Mouse (Mus musculus): ENCODE results near the gene Mbd3. TPM values are rescaled to one million over a fixed set of nuclear protein-coding genes. Genes with fewer than 3 reads are reported as not detected.

Mbd3 gene
- 0.98 TPM for polyA plus RNA-seq (2014; fragmentation: Illumina TruSeq; extraction: RNeasy Lipid Tissue Mini Kit (QIAGEN cat#74804); ENCODE audit: low read depth, low replicate concordance)

DNA sequence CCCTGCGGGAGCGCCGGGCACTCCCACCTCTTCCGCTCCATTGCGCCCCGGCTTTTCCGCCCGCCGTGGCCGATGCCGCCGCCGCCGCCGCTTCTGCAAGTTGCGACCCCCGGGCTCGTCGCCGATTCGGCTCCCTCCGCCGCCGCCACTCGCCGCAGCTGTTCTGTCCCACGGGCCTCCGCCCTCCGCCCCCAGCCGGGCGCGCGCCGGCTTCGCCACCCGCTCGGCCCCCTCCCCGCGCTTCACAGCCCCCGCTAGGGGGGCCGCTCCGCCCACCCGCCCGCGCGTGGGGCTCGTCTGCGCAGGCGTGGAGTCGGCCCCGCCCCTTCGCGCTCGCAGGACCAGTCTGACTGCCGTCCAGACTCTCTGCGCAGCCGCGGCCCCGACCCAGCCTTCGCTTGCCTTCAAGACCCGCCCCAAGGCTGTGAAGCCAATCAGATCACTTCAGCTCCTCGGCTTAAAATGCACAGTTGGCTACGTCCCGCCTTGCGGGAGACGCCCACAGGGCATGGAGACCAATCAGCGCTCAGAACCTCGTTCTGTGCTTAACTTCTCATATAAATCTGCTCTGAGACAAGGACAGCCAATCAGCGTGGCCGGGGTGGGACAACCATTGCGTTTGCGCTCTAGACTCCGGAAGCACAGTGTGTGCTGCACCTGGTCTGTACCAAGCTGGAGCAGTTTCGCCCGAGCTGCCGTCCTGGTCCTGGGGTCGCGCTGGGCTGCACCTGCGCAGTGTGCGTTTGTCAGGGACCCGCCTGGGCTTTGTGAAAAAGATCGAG is at the start of gene Mbd3:
Gene Mbd3 (minus strand): TSS at position 360 of the 782 bp plus-strand sequence.

DNA sequence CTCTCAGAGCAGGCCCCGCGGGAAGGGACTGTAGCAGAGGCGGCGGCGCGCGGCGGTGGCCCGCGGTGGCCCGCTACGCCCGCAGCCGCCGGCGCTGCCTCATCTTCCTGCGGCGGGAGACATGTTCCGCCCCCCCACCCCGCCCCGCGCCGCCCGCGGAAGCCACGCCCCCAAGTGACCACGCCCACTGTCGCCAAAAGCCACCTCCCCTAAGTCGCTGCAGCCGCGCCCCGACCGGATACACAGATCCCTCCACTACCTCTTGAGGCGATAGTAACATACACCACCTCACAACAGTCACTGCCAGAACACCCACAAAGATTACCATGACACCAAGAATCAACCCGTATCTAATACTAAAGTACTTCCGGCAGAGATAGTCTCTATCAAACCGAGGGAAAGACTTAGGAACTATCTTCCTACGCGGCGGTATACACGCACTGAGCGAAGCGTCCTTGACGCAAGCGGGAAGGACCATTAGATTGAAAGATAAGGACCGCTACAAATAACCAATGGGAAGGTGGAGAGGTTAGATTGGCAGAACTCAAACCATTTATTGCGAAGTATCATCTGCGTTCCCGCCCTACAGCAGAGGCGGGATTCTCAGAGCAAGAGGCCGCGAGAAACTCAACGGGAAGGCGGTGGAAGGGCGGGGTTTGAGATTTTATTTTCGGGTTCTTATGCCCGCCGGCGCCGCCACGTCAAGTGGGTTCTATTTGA is 34.3 kb upstream of the Mbd3 start, which contains the start of gene Tcf3:
Gene Tcf3 (minus strand): TSS at position 135 of the 720 bp plus-strand sequence.

GRCm38 (mm10) chr10:80406684-80407501 is 7.5 kb upstream of the Mbd3 start, which contains the start of gene Uqcr11:
Uqcr11 (minus strand) TSS chr10:80406830.

DNA sequence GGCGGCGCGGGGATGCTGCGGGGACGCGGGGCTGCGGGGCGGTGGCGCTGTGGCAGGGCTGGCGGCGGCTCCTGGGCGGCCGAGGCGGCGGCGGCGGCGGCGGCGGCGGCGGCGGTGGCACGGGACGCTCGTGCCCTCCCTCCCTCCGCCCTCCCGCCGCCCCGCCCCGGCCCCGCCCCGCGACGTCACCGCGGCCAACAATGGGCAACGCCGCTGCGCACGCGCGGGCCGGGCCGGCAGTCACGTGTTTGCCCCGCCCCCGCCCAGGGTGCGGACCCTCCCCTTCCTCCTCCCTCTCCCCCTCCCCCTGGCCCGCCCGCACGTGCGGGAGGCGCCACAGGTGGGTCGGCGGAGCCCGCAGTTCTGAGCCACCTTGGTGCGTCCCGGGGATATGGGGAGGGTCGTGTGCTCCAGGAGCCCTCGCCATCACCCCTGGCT is 11.8 kb downstream of the Mbd3 start, which contains the start of gene Mex3d:
Gene Mex3d (minus strand): TSS at position 138 of the 438 bp plus-strand sequence.

DNA sequence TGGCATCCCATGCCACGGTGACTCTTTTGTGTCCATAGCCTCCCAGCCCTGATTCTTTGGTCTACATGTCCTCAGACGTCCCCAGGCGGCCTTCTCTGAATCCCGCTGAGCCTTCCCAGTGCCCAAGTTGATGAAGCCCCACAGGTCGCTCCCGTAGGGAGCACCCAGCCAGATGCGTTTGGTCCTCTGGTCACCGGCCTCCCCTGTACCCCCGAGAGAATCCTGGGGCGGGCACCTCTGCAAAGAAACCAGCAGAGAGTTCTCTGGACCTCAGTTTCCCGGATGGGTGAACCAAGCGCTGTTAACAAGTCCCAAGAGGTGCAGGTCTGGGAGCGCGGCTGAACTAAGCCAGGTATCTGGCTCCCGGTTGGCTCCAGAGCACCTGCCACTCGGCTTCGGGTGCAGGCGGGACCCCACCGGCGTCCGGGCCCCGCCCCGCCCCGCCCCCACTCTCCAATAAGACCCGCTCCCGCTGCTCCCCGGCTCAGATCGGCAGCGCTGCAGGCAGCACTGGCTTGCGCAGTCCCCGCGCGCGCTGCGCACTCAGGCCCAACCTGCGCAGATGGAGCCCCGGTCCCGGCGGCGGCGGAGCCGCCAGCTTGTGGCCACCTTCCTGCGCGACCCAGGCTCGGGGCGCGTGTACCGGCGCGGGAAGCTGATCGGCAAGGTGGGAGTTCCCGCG is 43.2 kb downstream of the Mbd3 start, which contains the start of gene Plk5:
Gene Plk5 (plus strand): TSS at position 459 of the 682 bp plus-strand sequence.

DNA sequence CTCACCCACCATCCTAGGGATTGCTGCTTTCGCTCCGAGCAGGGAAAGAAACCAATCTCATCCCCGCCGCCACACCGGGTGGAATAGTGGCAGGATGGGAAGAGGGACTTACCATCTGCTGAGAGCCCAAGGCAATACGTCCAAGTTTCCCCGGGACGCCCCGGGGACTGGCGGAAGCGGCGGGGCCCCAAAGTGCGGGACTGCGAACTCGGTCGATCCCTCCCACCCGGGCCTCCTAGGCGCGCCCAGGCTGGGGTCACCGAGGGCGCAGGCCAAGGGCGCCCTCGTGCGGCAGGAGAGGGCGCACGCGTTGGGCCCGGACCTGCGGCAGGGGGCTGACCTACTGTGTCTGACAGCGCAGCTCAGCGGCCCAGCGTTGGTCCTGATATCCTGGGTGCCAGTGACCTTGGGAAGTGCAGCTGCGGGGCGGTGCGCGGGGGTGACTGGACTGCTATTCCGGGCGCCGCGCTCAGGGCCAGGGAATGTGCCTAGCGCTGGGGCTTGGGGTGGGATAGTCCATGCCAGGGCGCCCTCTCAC is 51.0 kb downstream of the Mbd3 start, which contains the start of gene Adamtsl5:
Gene Adamtsl5 (minus strand): TSS at position 169 of the 538 bp plus-strand sequence.

Other genes starting within 250 kb of the Mbd3 start
- 8.9 TPM for gene Cirbp, start 233.6 kb downstream of the Mbd3 start, polyA plus RNA-seq (2014; fragmentation: Illumina TruSeq; extraction: RNeasy Lipid Tissue Mini Kit (QIAGEN cat#74804); ENCODE audit: low read depth, low replicate concordance)
- gene 1600002K03Rik, start 226.6 kb downstream of the Mbd3 start, polyA plus RNA-seq (2014; fragmentation: Illumina TruSeq; extraction: RNeasy Lipid Tissue Mini Kit (QIAGEN cat#74804); ENCODE audit: low read depth, low replicate concordance): 1.1 TPM
- not detected for gene Efna2, start 220.1 kb downstream of the Mbd3 start, polyA plus RNA-seq (2014; fragmentation: Illumina TruSeq; extraction: RNeasy Lipid Tissue Mini Kit (QIAGEN cat#74804); ENCODE audit: low read depth, low replicate concordance)
- gene Mum1, start 173.1 kb downstream of the Mbd3 start, polyA plus RNA-seq (2014; fragmentation: Illumina TruSeq; extraction: RNeasy Lipid Tissue Mini Kit (QIAGEN cat#74804); ENCODE audit: low read depth, low replicate concordance): 1.5 TPM
- 3.2 TPM for gene Ndufs7, start 150.4 kb downstream of the Mbd3 start, polyA plus RNA-seq (2014; fragmentation: Illumina TruSeq; extraction: RNeasy Lipid Tissue Mini Kit (QIAGEN cat#74804); ENCODE audit: low read depth, low replicate concordance)
- gene Gamt, start 138.5 kb downstream of the Mbd3 start, polyA plus RNA-seq (2014; fragmentation: Illumina TruSeq; extraction: RNeasy Lipid Tissue Mini Kit (QIAGEN cat#74804); ENCODE audit: low read depth, low replicate concordance): 20.3 TPM
- gene Dazap1, start 138.1 kb downstream of the Mbd3 start, polyA plus RNA-seq (2014; fragmentation: Illumina TruSeq; extraction: RNeasy Lipid Tissue Mini Kit (QIAGEN cat#74804); ENCODE audit: low read depth, low replicate concordance): 13.7 TPM
- 3.6 TPM for gene Rps15, start 107.1 kb downstream of the Mbd3 start, polyA plus RNA-seq (2014; fragmentation: Illumina TruSeq; extraction: RNeasy Lipid Tissue Mini Kit (QIAGEN cat#74804); ENCODE audit: low read depth, low replicate concordance)
- not detected for gene Apc2, start 103.6 kb downstream of the Mbd3 start, polyA plus RNA-seq (2014; fragmentation: Illumina TruSeq; extraction: RNeasy Lipid Tissue Mini Kit (QIAGEN cat#74804); ENCODE audit: low read depth, low replicate concordance)
- gene 2310011J03Rik, start 79.0 kb downstream of the Mbd3 start, polyA plus RNA-seq (2014; fragmentation: Illumina TruSeq; extraction: RNeasy Lipid Tissue Mini Kit (QIAGEN cat#74804); ENCODE audit: low read depth, low replicate concordance): 0.69 TPM
- gene Pcsk4, start 70.1 kb downstream of the Mbd3 start, polyA plus RNA-seq (2014; fragmentation: Illumina TruSeq; extraction: RNeasy Lipid Tissue Mini Kit (QIAGEN cat#74804); ENCODE audit: low read depth, low replicate concordance): 0.32 TPM
- gene Reep6, start 69.6 kb downstream of the Mbd3 start, polyA plus RNA-seq (2014; fragmentation: Illumina TruSeq; extraction: RNeasy Lipid Tissue Mini Kit (QIAGEN cat#74804); ENCODE audit: low read depth, low replicate concordance): 47.3 TPM
- gene Adamtsl5, start 51.1 kb downstream of the Mbd3 start, polyA plus RNA-seq (2014; fragmentation: Illumina TruSeq; extraction: RNeasy Lipid Tissue Mini Kit (QIAGEN cat#74804); ENCODE audit: low read depth, low replicate concordance): 0.13 TPM
- gene Plk5, start 43.1 kb downstream of the Mbd3 start, polyA plus RNA-seq (2014; fragmentation: Illumina TruSeq; extraction: RNeasy Lipid Tissue Mini Kit (QIAGEN cat#74804); ENCODE audit: low read depth, low replicate concordance): not detected
- gene Mex3d, start 11.9 kb downstream of the Mbd3 start, polyA plus RNA-seq (2014; fragmentation: Illumina TruSeq; extraction: RNeasy Lipid Tissue Mini Kit (QIAGEN cat#74804); ENCODE audit: low read depth, low replicate concordance): 1.4 TPM
- gene Uqcr11, start 7.3 kb upstream of the Mbd3 start, polyA plus RNA-seq (2014; fragmentation: Illumina TruSeq; extraction: RNeasy Lipid Tissue Mini Kit (QIAGEN cat#74804); ENCODE audit: low read depth, low replicate concordance): 3.9 TPM
- 1.3 TPM for gene Tcf3, start 34.1 kb upstream of the Mbd3 start, polyA plus RNA-seq (2014; fragmentation: Illumina TruSeq; extraction: RNeasy Lipid Tissue Mini Kit (QIAGEN cat#74804); ENCODE audit: low read depth, low replicate concordance)
- gene Onecut3, start 95.3 kb upstream of the Mbd3 start, polyA plus RNA-seq (2014; fragmentation: Illumina TruSeq; extraction: RNeasy Lipid Tissue Mini Kit (QIAGEN cat#74804); ENCODE audit: low read depth, low replicate concordance): not detected
- gene Atp8b3, start 139.6 kb upstream of the Mbd3 start, polyA plus RNA-seq (2014; fragmentation: Illumina TruSeq; extraction: RNeasy Lipid Tissue Mini Kit (QIAGEN cat#74804); ENCODE audit: low read depth, low replicate concordance): not detected
- gene Rexo1, start 162.0 kb upstream of the Mbd3 start, polyA plus RNA-seq (2014; fragmentation: Illumina TruSeq; extraction: RNeasy Lipid Tissue Mini Kit (QIAGEN cat#74804); ENCODE audit: low read depth, low replicate concordance): 0.72 TPM
- 0.50 TPM for gene Klf16, start 177.8 kb upstream of the Mbd3 start, polyA plus RNA-seq (2014; fragmentation: Illumina TruSeq; extraction: RNeasy Lipid Tissue Mini Kit (QIAGEN cat#74804); ENCODE audit: low read depth, low replicate concordance)
- not detected for gene Abhd17a, start 190.8 kb upstream of the Mbd3 start, polyA plus RNA-seq (2014; fragmentation: Illumina TruSeq; extraction: RNeasy Lipid Tissue Mini Kit (QIAGEN cat#74804); ENCODE audit: low read depth, low replicate concordance)
- gene Scamp4, start 203.3 kb upstream of the Mbd3 start, polyA plus RNA-seq (2014; fragmentation: Illumina TruSeq; extraction: RNeasy Lipid Tissue Mini Kit (QIAGEN cat#74804); ENCODE audit: low read depth, low replicate concordance): 1.7 TPM
- gene Adat3, start 203.3 kb upstream of the Mbd3 start, polyA plus RNA-seq (2014; fragmentation: Illumina TruSeq; extraction: RNeasy Lipid Tissue Mini Kit (QIAGEN cat#74804); ENCODE audit: low read depth, low replicate concordance): not detected
- not detected for gene Gm49322, start 206.5 kb upstream of the Mbd3 start, polyA plus RNA-seq (2014; fragmentation: Illumina TruSeq; extraction: RNeasy Lipid Tissue Mini Kit (QIAGEN cat#74804); ENCODE audit: low read depth, low replicate concordance)
- gene Csnk1g2, start 223.3 kb upstream of the Mbd3 start, polyA plus RNA-seq (2014; fragmentation: Illumina TruSeq; extraction: RNeasy Lipid Tissue Mini Kit (QIAGEN cat#74804); ENCODE audit: low read depth, low replicate concordance): 1.4 TPM